Mouse (Mus musculus) embryonic fibroblast, embryonic 13.5 days (primary cell): Measurements from ENCODE around the gene Sf3a2.

Experiments
- CTCF ChIP-seq: IDR thresholded peaks from 2 replicates; pipeline ENCODE4 v1.5.1; 2011; ENCODE audit warnings: mild to moderate bottlenecking, control low read depth, low read length, moderate library complexity, borderline replicate concordance; ENCODE audit not compliant: insufficient read depth
- POLR2A ChIP-seq: IDR thresholded peaks from 2 replicates; pipeline ENCODE4 v1.6.1; 2011; ENCODE audit warnings: low read depth, mild to moderate bottlenecking, control low read depth, low read length, moderate library complexity

- TF ChIP-seq CTCF (no peak), POLR2A (peak; percentile 98)
These were observed 28.4 kb downstream of the Sf3a2 start, which contains the start of gene Oaz1 for GRCm38 (mm10) chr10:80826151-80827062.
